Mouse (Mus musculus): Measurements from ENCODE around the gene Gm21812. TPM values are rescaled to one million over a fixed set of nuclear protein-coding genes. Genes with fewer than 3 reads are reported as not detected.
"Not testable (repeated sequence)": the region's sequence is repeated elsewhere in the genome, so short reads cannot be mapped to it uniquely, and the experiment has no call there.

The Gm21812 gene
- total RNA-seq (2021), result not detected
- long read RNA-seq, experiment 1, result 0 reads
- long read RNA-seq, experiment 2, result 0 reads

GRCm38 (mm10) chrY:9347084-9347483 is at the start of gene Gm21812:
Gene Gm21812, minus strand, starts transcription at chrY:9347184.
- DNase-seq, result not testable (repeated sequence)

Other genes with a start within 250 kb of the Gm21812 start
- gene Gm21292, start 213.3 kb downstream of the Gm21812 start, total RNA-seq (2021), result not detected
- gene Gm21721, start 145.0 kb downstream of the Gm21812 start, total RNA-seq (2021), result not detected
- not detected for gene Gm21874, start 69.0 kb upstream of the Gm21812 start, total RNA-seq (2021)

Data from gastrocnemius, postnatal 10 days (tissue).